Mouse (Mus musculus): ENCODE results near the gene Chrdl2.
"Not testable (repeated sequence)": the region's sequence is repeated elsewhere in the genome, so short reads cannot be mapped to it uniquely, and the experiment has no call there.

Chrdl2 gene

GRCm38 (mm10) chr7:100005790-100006189 lies at the start of gene Chrdl2:
Chrdl2 (plus strand) TSS chr7:100006172.
- DNase-seq (ENCODE audit: low read depth, low spot score): no peak
- no peaks in the 10 kb centered on the region for H3K36me3 ChIP-seq (ENCODE audit: control insufficient read depth, insufficient read depth, low read length, poor library complexity, severe bottlenecking)
- H3K27me3 ChIP-seq (ENCODE audit: control insufficient read depth, insufficient read depth, low read length, poor library complexity, severe bottlenecking): no peaks in the 10 kb centered on the region

DNA sequence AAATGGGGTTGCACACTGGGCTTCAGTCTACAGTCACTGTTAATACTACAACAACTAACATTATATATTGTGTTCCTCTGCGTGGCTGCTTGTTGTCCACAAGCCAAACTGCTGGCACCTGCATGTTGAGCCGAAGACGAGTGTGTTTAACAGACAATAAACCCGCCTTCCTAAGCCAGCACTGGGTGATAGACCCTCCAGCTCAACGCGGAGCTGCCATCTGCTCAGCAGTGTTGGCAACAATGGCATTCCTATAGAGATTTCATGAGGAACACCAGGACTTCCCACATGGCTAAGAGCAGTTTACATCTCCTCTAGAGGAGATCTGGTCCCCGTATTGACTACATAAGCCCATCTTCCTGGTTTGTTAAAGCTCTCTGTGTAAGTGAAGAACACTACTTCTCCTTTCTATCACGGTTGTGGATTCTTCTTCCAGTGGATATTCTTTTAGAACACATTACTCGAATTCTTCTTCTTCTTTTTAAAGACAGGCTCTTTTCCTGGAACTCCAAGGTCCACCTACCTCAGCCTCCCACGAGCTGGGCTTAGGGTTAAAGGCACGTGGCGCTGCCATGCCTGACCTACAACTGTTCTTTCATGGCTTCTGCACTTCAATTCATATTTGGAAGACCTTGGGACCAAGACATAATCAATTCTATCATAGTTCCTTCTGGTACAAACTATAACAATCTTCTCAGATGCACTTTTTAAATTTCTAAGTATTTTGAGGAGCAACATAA lies 48.6 kb upstream of the Chrdl2 start:
- Histone ChIP-seq H3K27me3 (ENCODE audit: control insufficient read depth, insufficient read depth, low read length, poor library complexity, severe bottlenecking) (no peaks in the 10 kb centered on the region), H3K36me3 (ENCODE audit: control insufficient read depth, insufficient read depth, low read length, poor library complexity, severe bottlenecking) (no peaks in the 10 kb centered on the region)
- no peak for DNase-seq (ENCODE audit: low read depth, low spot score)

DNA sequence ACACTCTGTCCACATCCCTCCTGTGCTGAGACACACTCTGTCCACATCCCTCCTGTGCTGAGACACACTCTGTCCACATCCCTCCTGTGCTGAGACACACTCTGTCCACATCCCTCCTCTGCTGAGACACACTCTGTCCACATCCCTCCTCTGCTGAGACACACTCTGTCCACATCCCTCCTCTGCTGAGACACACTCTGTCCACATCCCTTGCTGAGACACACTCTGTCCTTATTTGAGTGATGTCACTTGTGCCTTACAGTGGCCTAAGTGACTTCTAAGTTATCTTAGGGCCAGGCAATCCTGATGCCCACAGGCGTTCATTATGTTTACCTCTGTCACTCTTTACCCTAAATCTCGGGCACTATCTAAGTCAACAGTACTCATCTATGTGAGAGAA lies 45.4 kb upstream of the Chrdl2 start:
- not testable (repeated sequence) for H3K36me3 ChIP-seq (ENCODE audit: control insufficient read depth, insufficient read depth, low read length, poor library complexity, severe bottlenecking); DNase-seq (ENCODE audit: low read depth, low spot score); H3K27me3 ChIP-seq (ENCODE audit: control insufficient read depth, insufficient read depth, low read length, poor library complexity, severe bottlenecking)

DNA sequence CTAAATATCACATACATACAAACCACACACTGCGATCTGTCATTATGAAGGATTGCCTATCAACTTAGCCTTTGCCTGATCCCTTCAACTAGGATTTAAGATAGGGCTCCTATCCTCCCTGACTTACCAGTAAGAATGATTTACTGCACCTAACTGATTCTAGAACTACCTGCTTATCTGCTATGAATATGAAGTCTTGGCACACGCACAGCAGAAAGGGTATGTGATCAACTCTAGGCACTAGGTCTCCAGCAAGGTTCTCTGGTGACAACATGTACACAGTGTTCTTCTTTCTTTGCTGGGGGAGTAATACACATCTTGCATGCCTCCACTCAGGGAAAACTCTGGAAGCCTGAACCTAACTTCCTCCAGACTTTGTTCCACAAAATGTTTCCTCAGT lies 44.5 kb upstream of the Chrdl2 start:
- no peak for DNase-seq (ENCODE audit: low read depth, low spot score)
- no peaks in the 10 kb centered on the region for H3K36me3 ChIP-seq (ENCODE audit: control insufficient read depth, insufficient read depth, low read length, poor library complexity, severe bottlenecking)

GRCm38 (mm10) chr7:99962536-99963236 lies 43.3 kb upstream of the Chrdl2 start:
- Histone ChIP-seq H3K36me3 (ENCODE audit: control insufficient read depth, insufficient read depth, low read length, poor library complexity, severe bottlenecking) (no peaks in the 10 kb centered on the region), H3K27me3 (ENCODE audit: control insufficient read depth, insufficient read depth, low read length, poor library complexity, severe bottlenecking) (no peaks in the 10 kb centered on the region)
- peak; percentile 32 for DNase-seq (ENCODE audit: low read depth, low spot score)

More for the DNA sequence above, 44.5 kb upstream of the Chrdl2 start:
- H3K27me3 ChIP-seq (ENCODE audit: control insufficient read depth, insufficient read depth, low read length, poor library complexity, severe bottlenecking): no peaks in the 10 kb centered on the region

- no peaks in the 10 kb centered on the region for H3K27me3 ChIP-seq (ENCODE audit: control insufficient read depth, insufficient read depth, low read length, poor library complexity, severe bottlenecking)
- DNase-seq (ENCODE audit: low read depth, low spot score): no peak
- H3K36me3 ChIP-seq (ENCODE audit: control insufficient read depth, insufficient read depth, low read length, poor library complexity, severe bottlenecking): no peaks in the 10 kb centered on the region
These were observed 42.6 kb upstream of the Chrdl2 start for GRCm38 (mm10) chr7:99963237-99963860.

DNA sequence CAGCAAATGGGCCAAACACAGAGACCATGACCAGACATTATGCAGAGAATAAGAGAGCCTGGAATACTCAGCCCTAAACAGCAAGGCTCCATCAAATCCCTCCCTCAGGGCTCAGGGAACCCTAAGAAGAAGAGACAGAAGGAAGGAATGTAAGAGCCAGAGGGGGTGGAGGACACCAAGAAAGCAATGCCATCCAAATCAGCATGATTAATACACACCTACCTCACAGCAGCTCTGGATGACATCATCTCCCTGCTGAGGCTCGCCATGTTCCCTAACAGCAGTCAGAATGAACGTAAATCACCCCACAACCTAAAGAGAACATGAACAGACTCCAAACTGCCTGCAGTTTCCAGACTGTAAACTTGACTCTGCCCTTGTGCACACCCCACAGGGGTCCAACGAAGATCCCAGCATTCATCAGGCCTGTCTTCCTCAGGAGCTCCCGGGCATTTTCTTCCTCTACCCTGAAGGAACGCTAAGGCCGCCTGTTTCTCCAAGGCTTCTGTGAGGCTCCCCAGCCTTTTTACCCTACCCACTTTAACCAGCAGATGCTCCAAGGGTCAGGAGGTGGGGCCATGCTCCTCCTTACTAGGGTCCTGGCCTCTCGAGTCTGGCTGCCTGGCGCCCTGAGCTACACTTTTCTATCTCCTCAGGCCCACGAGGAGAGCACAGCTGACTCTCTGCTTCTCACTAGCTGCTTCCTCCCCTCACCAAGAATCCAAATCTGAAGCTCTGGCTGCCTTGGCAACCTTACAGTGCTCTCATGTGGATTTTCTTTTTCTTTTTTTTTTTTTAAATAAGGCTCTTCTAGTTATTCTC lies 40.7 kb upstream of the Chrdl2 start:
- Histone ChIP-seq H3K36me3 (ENCODE audit: control insufficient read depth, insufficient read depth, low read length, poor library complexity, severe bottlenecking) (no peaks in the 10 kb centered on the region), H3K27me3 (ENCODE audit: control insufficient read depth, insufficient read depth, low read length, poor library complexity, severe bottlenecking) (no peaks in the 10 kb centered on the region)
- no peak for DNase-seq (ENCODE audit: low read depth, low spot score)

DNA sequence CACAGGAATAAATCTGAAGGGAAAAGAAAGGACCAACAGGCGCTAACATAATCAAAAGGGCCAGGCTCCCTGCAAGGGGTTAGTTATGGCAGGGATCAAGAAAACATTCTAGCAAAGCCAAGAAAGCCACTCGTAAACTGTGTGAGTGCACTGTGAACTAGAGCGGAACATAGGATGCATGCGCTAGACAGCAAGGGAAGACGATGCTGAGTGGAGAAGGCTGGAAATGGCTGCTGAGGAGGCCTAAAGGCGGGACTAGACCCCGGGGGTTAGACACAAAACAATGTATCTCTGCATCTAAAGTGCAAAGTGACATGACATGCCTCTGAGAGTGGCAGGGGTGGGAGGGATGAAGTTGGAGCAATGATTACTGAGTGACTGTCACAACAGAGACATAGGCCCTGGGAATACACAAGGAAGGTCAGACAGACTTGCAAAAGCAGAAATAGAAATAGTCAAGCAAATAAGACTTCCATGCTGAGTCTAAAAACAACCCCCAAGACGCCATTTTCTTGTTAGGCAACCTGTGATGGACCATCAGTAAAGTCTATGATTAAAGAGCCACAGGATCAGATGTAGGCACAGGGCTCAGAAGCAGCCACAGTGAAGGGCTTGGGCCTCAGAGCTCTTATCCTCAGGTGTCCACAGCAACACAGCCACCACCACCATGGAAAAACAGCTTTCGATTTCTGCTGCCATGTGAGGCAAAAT lies 39.8 kb upstream of the Chrdl2 start:
- Histone ChIP-seq H3K36me3 (ENCODE audit: control insufficient read depth, insufficient read depth, low read length, poor library complexity, severe bottlenecking) (no peaks in the 10 kb centered on the region), H3K27me3 (ENCODE audit: control insufficient read depth, insufficient read depth, low read length, poor library complexity, severe bottlenecking) (no peaks in the 10 kb centered on the region)
- DNase-seq (ENCODE audit: low read depth, low spot score): no peak

GRCm38 (mm10) chr7:99969151-99969550 lies 36.8 kb upstream of the Chrdl2 start:
- no peaks in the 10 kb centered on the region for H3K27me3 ChIP-seq (ENCODE audit: control insufficient read depth, insufficient read depth, low read length, poor library complexity, severe bottlenecking)

GRCm38 (mm10) chr7:99971926-99972325 lies 34.0 kb upstream of the Chrdl2 start:
- H3K27me3 ChIP-seq (ENCODE audit: control insufficient read depth, insufficient read depth, low read length, poor library complexity, severe bottlenecking): no peaks in the 10 kb centered on the region

More at GRCm38 (mm10) chr7:99969151-99969550, 36.8 kb upstream of the Chrdl2 start:
- no peak for DNase-seq (ENCODE audit: low read depth, low spot score)
- H3K36me3 ChIP-seq (ENCODE audit: control insufficient read depth, insufficient read depth, low read length, poor library complexity, severe bottlenecking): no peaks in the 10 kb centered on the region

DNA sequence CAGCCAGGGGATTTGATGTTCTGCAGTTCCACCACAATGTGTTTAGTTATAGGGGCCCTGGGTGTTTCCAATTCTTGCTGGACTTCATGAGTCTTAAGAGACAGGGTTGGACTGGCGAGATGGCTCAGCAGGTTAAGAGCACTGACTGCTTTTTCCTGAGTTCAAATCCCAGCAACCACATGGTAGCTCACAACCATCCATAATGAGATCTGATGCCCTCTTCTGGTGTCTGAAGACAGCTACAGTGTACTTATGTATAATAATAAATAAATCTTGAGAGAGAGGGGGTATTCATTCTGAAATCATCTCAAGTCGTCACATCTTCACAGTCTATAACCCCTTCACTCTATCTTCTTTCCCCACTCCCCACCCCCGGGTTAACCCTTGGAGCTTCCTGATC lies 33.1 kb upstream of the Chrdl2 start:
- DNase-seq (ENCODE audit: low read depth, low spot score); H3K36me3 ChIP-seq (ENCODE audit: control insufficient read depth, insufficient read depth, low read length, poor library complexity, severe bottlenecking); H3K27me3 ChIP-seq (ENCODE audit: control insufficient read depth, insufficient read depth, low read length, poor library complexity, severe bottlenecking): not testable (repeated sequence)

More at GRCm38 (mm10) chr7:99971926-99972325, 34.0 kb upstream of the Chrdl2 start:
- no peak for DNase-seq (ENCODE audit: low read depth, low spot score)
- H3K36me3 ChIP-seq (ENCODE audit: control insufficient read depth, insufficient read depth, low read length, poor library complexity, severe bottlenecking): no peaks in the 10 kb centered on the region

- no peaks in the 10 kb centered on the region for H3K27me3 ChIP-seq (ENCODE audit: control insufficient read depth, insufficient read depth, low read length, poor library complexity, severe bottlenecking)
These were observed 31.6 kb upstream of the Chrdl2 start for GRCm38 (mm10) chr7:99974208-99974970.

GRCm38 (mm10) chr7:99975819-99976575 lies 30.0 kb upstream of the Chrdl2 start:
- DNase-seq (ENCODE audit: low read depth, low spot score): no peak
- no peaks in the 10 kb centered on the region for H3K36me3 ChIP-seq (ENCODE audit: control insufficient read depth, insufficient read depth, low read length, poor library complexity, severe bottlenecking)
- H3K27me3 ChIP-seq (ENCODE audit: control insufficient read depth, insufficient read depth, low read length, poor library complexity, severe bottlenecking): no peaks in the 10 kb centered on the region

More at GRCm38 (mm10) chr7:99974208-99974970, 31.6 kb upstream of the Chrdl2 start:
- no peak for DNase-seq (ENCODE audit: low read depth, low spot score)
- H3K36me3 ChIP-seq (ENCODE audit: control insufficient read depth, insufficient read depth, low read length, poor library complexity, severe bottlenecking): no peaks in the 10 kb centered on the region
